Mouse (Mus musculus) cerebral cortex, adult 2 months (tissue): ENCODE data around the gene Mphosph9.

Experiments
- WGBS: fragments of 180-500 bp; shearing (Covaris S2); methylation state at CpG from one replicate; pipeline ENCODE4 v1.1.7; 2018; 5-methylcytosine and 5-hydroxymethylcytosine counted together

Gene Mphosph9

DNA sequence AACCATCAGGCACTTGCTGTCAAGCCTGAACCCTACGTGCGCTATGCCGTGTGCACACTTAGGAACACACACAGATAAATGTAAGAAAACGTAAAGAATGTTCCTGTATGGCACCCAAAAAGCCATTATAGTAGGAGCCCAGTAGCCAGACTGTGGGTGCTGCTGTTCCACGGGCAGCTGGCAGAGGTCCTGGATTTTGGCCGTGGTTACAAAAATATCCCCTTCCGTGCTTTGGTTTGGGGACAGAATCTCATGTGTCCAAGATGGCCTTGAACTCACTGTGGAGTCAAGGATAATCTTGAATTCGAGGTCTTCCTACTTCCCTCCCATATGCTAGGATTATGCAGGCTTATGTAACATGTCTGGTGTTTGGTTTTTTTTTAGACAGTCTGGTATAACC, 15.1 kb upstream of the Mphosph9 start:
- WGBS = 42% methylated on average over 8 of the region's 8 CpGs

GRCm38 (mm10) chr5:124341753-124342339, 14.1 kb upstream of the Mphosph9 start:
- WGBS = 64% methylated on average over 6 of the region's 6 CpGs

GRCm38 (mm10) chr5:124338791-124339190, 11.0 kb upstream of the Mphosph9 start:
- WGBS = 83% methylated on average over 8 of the region's 8 CpGs

- WGBS = 26% methylated on average over 9 of the region's 9 CpGs
Measured at GRCm38 (mm10) chr5:124337909-124338308, 10.1 kb upstream of the Mphosph9 start.

DNA sequence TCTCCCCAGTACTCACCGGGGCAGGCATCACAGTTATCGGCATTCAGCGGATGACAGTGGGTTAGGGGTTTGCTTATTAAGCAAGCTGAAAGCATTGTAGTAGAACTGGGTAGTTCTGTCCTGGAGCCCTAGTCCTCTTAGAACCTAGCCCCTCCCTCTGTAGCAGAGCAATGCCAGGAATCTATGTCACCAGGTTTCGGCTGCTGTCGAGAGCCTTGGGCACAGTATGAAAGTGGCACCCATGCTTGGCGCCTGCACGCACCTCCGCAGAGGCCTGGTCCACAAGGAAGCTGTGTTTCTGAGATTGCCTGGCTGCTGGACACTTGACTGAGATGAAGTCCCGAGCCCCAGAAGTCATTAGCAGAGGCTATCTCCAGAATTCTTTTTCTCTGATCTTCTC, 9.3 kb upstream of the Mphosph9 start:
- WGBS = 85% methylated on average over 9 of the region's 9 CpGs

- WGBS = 26% methylated on average over 6 of the region's 6 CpGs
Measured at GRCm38 (mm10) chr5:124334392-124334791, 6.6 kb upstream of the Mphosph9 start.

- 88% methylated on average over 6 of the region's 6 CpGs for WGBS
Measured at GRCm38 (mm10) chr5:124330086-124330485, 2.3 kb upstream of the Mphosph9 start.

GRCm38 (mm10) chr5:124326829-124327228, 943 bp downstream of the Mphosph9 start:
- 2% methylated on average over 8 of the region's 8 CpGs for WGBS

DNA sequence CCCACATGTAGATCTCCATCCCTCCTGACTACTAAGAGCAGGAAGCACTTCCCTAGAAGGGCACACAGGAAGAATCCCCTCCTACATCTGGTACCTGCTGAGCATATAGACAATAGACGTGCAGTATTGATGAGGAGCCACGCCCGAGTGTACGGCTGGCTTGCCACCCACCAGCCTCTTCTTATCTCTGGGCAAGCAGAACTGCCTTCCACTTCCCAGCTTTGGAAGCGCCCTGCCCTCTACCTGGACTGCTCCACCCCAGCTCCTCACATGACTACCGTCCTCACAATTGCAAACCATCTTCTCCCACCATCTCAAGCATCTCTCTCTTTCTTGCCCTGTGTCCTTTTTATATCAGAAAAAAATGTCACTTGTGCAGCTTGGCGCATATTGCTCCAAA, 10.1 kb downstream of the Mphosph9 start:
- 60% methylated on average over 7 of the region's 7 CpGs for WGBS

DNA sequence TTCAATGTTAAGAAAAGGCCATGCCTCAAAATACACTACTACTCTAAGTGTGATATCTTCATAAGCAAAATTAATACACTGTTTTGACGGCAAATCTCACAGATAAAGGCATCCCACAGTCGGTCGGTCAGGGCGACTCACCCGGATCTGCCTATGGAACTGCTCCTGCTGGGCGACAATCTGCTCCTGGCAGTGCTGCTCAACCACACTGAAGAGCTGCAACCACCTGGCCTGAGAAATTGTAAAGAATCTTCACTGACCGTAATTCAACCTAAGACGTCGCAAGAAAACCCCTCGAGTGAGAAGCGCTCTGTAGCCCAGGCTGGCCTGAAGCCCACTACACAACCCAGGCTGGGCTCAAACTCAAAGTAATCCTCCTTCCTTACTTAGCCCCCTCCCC, 11.8 kb downstream of the Mphosph9 start:
- 78% methylated on average over 11 of the region's 11 CpGs for WGBS

DNA sequence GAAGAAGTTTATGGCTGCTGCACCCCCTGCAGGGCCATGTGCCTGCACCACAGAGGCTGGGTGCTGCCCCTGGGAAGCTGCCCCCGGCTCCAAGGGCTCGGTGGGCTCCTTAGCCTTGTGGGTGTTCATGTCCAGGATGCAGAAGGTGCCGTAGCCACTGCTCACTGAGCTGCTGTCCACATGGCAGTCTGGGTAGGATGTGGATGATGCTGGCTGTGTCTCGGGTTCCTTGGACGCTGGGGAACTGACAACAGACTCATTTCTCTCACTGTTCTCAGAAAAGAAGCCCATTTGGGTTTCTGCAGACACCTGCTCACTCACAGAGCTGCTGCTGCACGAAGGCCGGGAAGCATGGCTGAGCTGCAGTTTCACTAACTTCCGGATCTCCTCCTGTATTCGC, 12.3 kb downstream of the Mphosph9 start:
- 57% methylated on average over 9 of the region's 9 CpGs for WGBS

DNA sequence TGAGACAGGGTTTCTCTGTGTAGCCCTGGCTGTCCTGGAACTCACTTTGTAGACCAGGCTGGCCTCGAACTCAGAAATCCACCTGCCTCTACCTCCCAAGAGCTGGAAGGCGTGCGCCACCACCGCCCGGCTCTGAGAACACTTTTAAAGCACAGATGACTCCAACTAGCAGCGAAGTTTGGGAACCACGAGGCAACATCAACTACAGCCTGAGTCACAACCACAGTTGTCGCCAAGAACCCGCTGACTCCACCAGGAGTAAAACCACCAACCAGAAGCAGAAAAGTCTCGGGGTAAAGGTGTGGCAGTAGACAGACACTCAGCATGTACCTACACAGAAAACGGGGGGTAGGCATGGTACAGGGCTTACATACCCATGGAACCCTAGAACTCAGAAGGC, 17.7 kb downstream of the Mphosph9 start:
- WGBS = 87% methylated on average over 11 of the region's 11 CpGs

DNA sequence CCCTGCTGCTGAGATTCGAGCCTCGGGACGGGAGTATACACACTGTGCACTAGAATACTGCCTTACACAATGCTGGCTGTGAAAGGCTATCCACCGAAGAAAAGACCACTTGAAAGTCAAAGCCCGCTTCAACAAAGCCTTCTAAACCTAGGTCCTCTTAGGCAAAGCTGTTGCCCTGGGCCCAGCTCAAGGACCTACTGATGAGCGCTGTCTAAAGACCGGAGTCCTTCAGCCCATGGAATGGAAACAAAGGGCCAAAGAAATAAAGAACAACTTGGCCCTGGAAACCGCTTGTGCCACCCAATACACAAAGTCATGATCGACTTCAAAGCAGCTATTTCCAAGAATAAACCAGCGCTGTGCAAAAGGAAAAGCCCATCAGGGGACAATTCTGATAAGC, 18.6 kb downstream of the Mphosph9 start:
- WGBS = 64% methylated on average over 10 of the region's 10 CpGs

- whole genome bisulfite sequencing = 78% methylated on average over 6 of the region's 6 CpGs
Measured at GRCm38 (mm10) chr5:124302853-124303252, 24.9 kb downstream of the Mphosph9 start.

DNA sequence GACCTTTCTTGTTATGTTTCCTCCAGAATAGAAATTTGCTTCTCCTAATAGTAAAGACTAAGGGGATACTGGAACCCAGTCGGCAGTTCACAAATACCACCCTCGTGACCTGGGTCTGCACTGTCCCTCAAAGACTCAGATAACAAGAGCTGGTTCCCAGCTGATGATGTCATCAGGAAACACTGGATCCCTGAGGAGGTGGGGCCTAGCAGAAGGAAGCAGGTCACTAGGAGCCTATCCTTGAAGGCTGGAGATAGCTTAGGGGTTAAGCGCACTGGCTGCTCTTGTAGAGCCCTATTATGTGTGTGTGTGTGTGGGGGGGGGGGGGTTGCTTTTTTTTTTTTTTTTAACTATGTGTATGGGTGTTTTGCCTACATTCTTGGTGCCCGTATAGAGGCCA, 27.6 kb downstream of the Mphosph9 start:
- WGBS = 83% methylated on average over 4 of the region's 4 CpGs

DNA sequence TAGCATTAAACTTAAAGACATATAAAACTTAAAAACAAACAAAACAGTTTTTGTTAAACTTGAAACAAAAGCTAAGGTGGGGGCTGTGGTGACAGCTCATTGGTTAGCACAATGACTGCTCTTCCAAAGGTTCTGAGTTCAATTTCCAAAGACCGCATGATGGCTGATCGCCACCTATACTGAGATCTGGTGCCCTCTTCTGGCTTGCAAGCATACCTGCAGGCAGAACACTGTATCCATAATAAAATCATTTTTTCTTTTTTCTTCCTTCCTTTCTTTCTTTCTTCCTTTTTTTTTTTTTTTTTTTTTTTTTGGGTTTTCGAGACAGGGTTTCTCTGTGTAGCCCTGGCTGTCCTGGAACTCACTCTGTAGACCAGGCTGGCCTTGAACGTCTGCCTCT, 28.5 kb downstream of the Mphosph9 start:
- WGBS = 39% methylated on average over 4 of the region's 4 CpGs

DNA sequence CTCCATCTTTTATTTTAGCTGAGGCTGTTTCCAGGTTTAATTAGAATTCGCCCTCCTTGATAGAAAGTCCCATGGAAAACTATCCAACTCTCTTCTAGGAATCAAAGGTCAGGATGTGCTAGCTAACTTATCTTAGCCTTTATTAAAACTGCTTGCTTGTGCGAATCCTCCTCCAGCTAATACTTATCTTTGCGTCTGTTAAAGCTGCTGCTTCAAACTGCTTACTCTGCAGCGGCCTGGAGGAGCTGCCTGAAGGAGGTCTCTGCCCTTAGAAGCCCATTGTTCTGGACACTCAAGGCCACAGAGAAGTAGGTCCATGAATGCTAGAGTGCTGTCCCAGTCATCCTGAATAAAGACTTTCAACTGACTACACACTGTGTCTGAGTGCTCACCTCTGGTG, 31.3 kb downstream of the Mphosph9 start:
- WGBS = 94% methylated on average over 4 of the region's 4 CpGs

DNA sequence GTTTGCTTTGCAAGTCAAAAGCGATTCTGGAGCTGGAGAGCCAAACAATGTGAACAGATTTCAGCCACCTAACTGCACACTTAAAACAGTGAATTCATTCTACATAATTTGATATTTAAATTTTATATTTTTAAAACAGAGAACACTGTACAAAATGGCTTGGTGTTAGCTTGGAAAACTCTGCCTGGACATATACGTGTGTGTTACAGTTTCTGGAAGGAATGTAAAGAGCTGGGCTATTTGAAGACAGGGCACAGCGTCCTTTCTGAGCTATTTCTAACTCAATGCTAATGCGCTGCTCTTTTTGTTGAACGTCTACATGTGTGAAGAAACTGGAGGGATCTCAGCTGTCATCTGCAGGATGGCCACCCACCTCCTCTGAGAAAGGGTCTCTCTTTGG, 33.8 kb downstream of the Mphosph9 start:
- 59% methylated on average over 5 of the region's 5 CpGs for WGBS

GRCm38 (mm10) chr5:124290216-124290615, 37.6 kb downstream of the Mphosph9 start:
- WGBS = 57% methylated on average over 4 of the region's 4 CpGs

- WGBS = 70% methylated on average over 6 of the region's 6 CpGs
Measured at GRCm38 (mm10) chr5:124287616-124288247, 40.0 kb downstream of the Mphosph9 start.

DNA sequence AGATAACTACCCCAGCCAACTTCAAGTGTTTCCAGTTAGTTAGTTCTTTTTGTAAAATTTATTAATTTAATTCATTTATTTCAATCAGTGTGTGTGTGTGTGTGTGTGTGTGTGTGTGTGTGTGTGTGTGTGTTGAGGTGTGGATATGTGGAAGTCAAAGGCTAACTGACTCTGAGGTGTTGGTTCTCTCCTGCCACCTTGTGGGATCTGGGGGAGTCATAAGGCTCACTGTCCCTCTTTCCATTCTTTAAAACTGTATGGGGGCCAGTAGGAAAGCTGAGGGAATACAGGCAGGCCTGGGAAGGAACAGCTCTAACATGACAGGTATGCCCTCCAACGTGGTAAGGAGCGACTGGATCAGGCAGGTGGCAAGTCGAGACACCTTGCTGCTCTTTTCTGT, 43.4 kb downstream of the Mphosph9 start:
- 74% methylated on average over 3 of the region's 3 CpGs for WGBS

- WGBS = 88% methylated on average over 2 of the region's 2 CpGs
Measured at GRCm38 (mm10) chr5:124282854-124283253, 44.9 kb downstream of the Mphosph9 start.

DNA sequence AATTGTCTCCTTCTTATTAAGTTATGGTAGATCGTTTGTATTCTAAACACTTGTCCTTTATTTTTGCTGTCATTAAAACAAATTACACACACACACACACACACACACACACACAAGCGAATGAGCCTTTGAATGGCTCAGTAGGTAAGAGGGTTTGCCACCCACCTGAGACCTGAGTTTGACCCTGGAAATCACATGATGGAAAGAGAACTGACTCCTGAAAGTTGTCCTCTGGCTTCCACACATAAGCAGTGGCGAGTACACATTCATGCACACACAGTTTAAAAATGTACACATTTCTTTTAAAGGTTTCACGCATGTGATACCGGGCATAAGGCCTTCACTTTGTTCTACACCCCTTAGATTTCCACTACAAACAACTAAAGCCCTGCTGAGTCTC, 57.5 kb downstream of the Mphosph9 start:
- 82% methylated on average over 5 of the region's 5 CpGs for WGBS

DNA sequence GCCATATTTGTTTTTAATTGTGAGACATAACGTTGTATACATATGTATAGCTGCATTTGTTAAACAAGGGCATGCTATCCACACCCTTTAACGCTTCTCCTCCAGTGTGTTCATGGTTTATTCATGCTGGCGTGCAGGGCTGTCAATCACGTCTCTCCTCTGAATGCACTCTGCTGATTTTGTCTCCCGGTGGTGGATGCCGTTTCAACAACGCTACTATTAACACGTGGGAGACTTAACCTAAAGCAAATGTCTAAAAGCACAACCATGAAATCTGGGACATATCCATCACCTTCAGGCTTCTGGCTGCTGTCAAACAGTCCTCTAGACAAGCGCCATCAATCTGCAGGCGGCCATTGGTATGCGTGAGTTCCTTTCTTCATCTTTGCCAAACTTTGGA, 58.1 kb downstream of the Mphosph9 start:
- 42% methylated on average over 11 of the region's 11 CpGs for WGBS
